In the genomic region with DNA sequence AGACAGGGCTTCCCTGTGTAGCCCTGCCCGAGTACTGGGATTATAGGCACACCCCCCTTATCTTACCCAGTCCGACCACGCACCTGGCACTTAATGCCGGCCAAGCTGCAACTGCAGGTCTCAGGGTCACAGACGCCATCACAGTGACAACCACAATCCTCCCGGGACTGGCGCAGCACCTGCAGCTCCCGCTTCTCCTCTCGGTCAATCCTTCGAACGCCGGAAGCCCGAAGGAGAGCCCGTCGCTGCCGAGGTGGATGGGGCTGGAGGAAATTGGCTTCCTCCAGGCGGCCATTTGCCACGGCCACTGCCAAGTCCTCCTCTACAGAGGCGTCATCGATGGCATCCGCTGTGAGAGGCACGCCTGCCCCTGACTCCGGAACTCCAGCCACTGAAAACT, we compare ENCODE assay signal across 12 mouse cellular contexts. TPM values are rescaled to one million over a fixed set of nuclear protein-coding genes. Genes with fewer than 3 reads are reported as not detected.
"Had no signal": no experiment of that assay in that cellular context is flagged by ENCODE, and none has a peak within 500 bp of the region (broad histone marks: within the 10 kb centered on the region; RNA-seq: fewer than 3 reads in every experiment).

No protein-coding gene starts in this region.

- H3K27ac ChIP-seq: kidney, postnatal 0 days; limb, embryonic 10.5 days; liver, embryonic 15.5 days; macrophage; midbrain, embryonic 15.5 days; neural tube, embryonic 12.5 days had no signal

- ATAC-seq: lung, postnatal 0 days; midbrain, embryonic 15.5 days had no signal

- H3K9me3 ChIP-seq: limb, embryonic 10.5 days; liver, embryonic 15.5 days; megakaryocyte, embryonic 14.5 days; midbrain, embryonic 15.5 days; neural tube, embryonic 12.5 days had no signal

- H3K4me2 ChIP-seq: liver, embryonic 11.5 days; liver, embryonic 15.5 days; midbrain, embryonic 11.5 days; midbrain, embryonic 15.5 days; neural tube, embryonic 12.5 days had no signal

- H3K36me3 ChIP-seq: midbrain, embryonic 15.5 days; neural tube, embryonic 12.5 days had no signal

- DNase-seq: lung, adult 2 months; right cerebral cortex, postnatal 4 days had no signal

- H3K4me3 ChIP-seq: limb, embryonic 10.5 days; liver, embryonic 15.5 days; megakaryocyte, embryonic 14.5 days; midbrain, embryonic 15.5 days; neural tube, embryonic 12.5 days had no signal

- H3K9ac ChIP-seq: liver, embryonic 15.5 days; midbrain, embryonic 15.5 days; neural tube, embryonic 12.5 days had no signal

- H3K27me3 ChIP-seq: liver, embryonic 15.5 days; megakaryocyte, embryonic 14.5 days; midbrain, embryonic 15.5 days; neural tube, embryonic 12.5 days had no signal

RNA-seq across cellular contexts. Expression of a gene that starts 50.1 kb away (rescaled TPM):
- polyA plus RNA-seq: macrophage; midbrain, embryonic 11.5 days; midbrain, embryonic 15.5 days had no signal
